8 mouse cellular contexts compared by ENCODE assay signal in the genomic region with DNA sequence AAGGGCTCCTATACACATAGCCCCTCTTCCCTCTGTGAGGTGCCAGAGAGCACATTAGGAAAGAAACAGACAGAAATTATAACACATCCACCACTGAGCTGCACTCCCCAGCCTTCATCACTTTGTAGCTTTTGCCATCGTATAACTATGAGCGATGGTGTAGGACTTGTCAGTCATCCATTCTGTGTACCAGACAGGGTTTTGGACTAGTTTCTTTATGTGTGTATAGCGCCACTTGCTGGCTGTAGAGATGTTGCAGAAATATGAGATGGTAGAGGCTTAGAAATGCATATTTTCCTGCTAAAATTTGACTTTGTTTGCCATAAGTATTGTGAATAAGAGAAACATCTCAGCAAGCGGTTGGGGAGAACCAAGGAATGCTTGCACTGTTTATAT. TPM values are rescaled to one million over a fixed set of nuclear protein-coding genes. Genes with fewer than 3 reads are reported as not detected.
A peak's percentile ranks its signal among the peaks of the same experiment; 100 is the strongest.
DNase-seq lines count a peak whose midpoint lies in the region; TF ChIP-seq lines count a peak whose summit lies in the region.
"Had no signal": no experiment of that assay in that cellular context is flagged by ENCODE, and none has a peak within 500 bp of the region (broad histone marks: within the 10 kb centered on the region; RNA-seq: fewer than 3 reads in every experiment).

No protein-coding gene starts in this region.

- 19% methylated on average over 4 of the region's 4 CpGs for WGBS in lung, adult 2 months

- H3K4me3 ChIP-seq in lung, adult 2 months (replicated peaks; ENCODE audit: extremely low read depth, low read depth, low read length), result no peak overlapping the region

- H3K4me1 ChIP-seq in lung, adult 2 months (ENCODE audit: control insufficient read depth, insufficient read depth, low read length), result peaks cover 16% of the 10 kb centered on the region

- DNase-seq in urinary bladder, postnatal 14 days (ENCODE audit: low spot score), result peak; percentile 38
- no peak for DNase-seq in urinary bladder, postnatal 10 days (ENCODE audit: low spot score)
- DNase-seq in adrenal gland, adult 2 months, result peak; percentile 53
- peak; percentile 24 for DNase-seq in embryo, embryonic 9.5 days (ENCODE audit: extremely low spot score)
- peak; percentile 80 for DNase-seq in kidney, adult 9 months
- peak; percentile 39 for DNase-seq in lung, adult 2 months
- DNase-seq in skeletal muscle tissue, adult 2 months (ENCODE audit: low read depth, low spot score), result peak; percentile 42

- TF ChIP-seq POLR2A in lung, adult 2 months (IDR thresholded peaks at IDR 0.05; ENCODE audit: borderline replicate concordance, extremely low read depth, low read depth, low read length), result no peak

- peak; percentile 5; the same call in 1 of the 2 replicates for TF ChIP-seq CTCF in lung, adult 2 months (IDR thresholded peaks at IDR 0.05; ENCODE audit: insufficient read depth, low read length)

RNA-seq across cellular contexts. Expression of a gene that starts 42.2 kb away (rescaled TPM):
- total RNA-seq in adrenal gland, adult 2 months (2021), result 10 to 100 TPM; 15.2 to 27.4 TPM
- polyA plus RNA-seq in adrenal gland, adult 2 months (2012; rRNA removed), result 45.5 TPM in 2 replicates
- polyA plus RNA-seq in lung, adult 2 months (2012; rRNA removed), result 61.2 and 75.4 TPM in 2 replicates

RNA-seq across cellular contexts. Expression of a gene that starts 52.3 kb away (rescaled TPM):
- total RNA-seq in adrenal gland, adult 2 months (2021), result not detected
- not detected in 2 replicates for polyA plus RNA-seq in adrenal gland, adult 2 months (2012; rRNA removed)
- polyA plus RNA-seq in lung, adult 2 months (2012; rRNA removed), result 3.4 and 3.8 TPM in 2 replicates
- total RNA-seq: gastrocnemius, postnatal 4 days had no signal

RNA-seq across cellular contexts. Expression of a gene that starts 52.5 kb away (rescaled TPM):
- total RNA-seq in adrenal gland, adult 2 months (2021), result not detected
- not detected in 2 replicates for polyA plus RNA-seq in adrenal gland, adult 2 months (2012; rRNA removed)
- not detected in 2 replicates for polyA plus RNA-seq in lung, adult 2 months (2012; rRNA removed)
- total RNA-seq: gastrocnemius, postnatal 4 days had no signal
